Mouse (Mus musculus): Measurements from ENCODE around the gene Olfr1324. TPM values are rescaled to one million over a fixed set of nuclear protein-coding genes. Genes with fewer than 3 reads are reported as not detected.
"Not testable (repeated sequence)": the region's sequence is repeated elsewhere in the genome, so short reads cannot be mapped to it uniquely, and the experiment has no call there.

Gene Olfr1324
- not detected in 2 replicates for polyA plus RNA-seq (2015; fragmentation: Nextera tagmentation; extraction: Ambion mirVana)

DNA sequence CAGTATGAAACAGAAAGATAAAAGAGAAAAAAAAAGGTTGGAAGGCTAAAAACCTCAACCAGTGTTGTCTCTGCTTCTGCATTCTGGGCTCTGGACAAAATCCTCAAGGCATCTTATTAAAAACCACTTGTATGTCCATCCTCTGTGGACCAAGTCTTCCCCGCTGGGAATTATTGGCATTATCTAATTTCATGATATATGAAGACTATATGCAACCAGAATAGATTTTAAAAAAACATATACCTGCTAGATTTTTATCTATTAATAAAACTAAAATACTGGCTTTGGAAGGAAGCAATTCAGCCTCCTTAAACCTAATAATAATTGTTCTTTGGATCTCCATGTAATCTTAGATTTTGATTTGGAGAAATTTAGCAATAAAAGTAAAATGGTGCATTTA lies at the start of gene Olfr1324:
Gene Olfr1324, minus strand, starts transcription at position 101 of the 400 bp plus-strand sequence.
- Histone ChIP-seq H3K4me1 (ENCODE audit: control insufficient read depth, insufficient read depth, low read length) (no peaks in the 10 kb centered on the region), H3K27me3 (ENCODE audit: control insufficient read depth, insufficient read depth, low read length) (no peaks in the 10 kb centered on the region), H3K4me2 (ENCODE audit: low read depth, low read length) (no peak within 1 kb of the TSS), H3K9ac (ENCODE audit: low read length) (no peak within 1 kb of the TSS), H3K4me3 (replicated peaks; ENCODE audit: low read length) (no peak within 1 kb of the TSS), H3K9me3 (replicated peaks; ENCODE audit: control insufficient read depth, low read length) (no peaks in the 10 kb centered on the region), H3K36me3 (ENCODE audit: control insufficient read depth, insufficient read depth, low read length) (no peaks in the 10 kb centered on the region), H3K27ac (ENCODE audit: low read length) (no peak within 1 kb of the TSS)
- ATAC-seq (ENCODE audit: insufficient read depth, low FRiP score), result no peak
- WGBS, result 92% methylated on average over 1 of the region's 1 CpGs

DNA sequence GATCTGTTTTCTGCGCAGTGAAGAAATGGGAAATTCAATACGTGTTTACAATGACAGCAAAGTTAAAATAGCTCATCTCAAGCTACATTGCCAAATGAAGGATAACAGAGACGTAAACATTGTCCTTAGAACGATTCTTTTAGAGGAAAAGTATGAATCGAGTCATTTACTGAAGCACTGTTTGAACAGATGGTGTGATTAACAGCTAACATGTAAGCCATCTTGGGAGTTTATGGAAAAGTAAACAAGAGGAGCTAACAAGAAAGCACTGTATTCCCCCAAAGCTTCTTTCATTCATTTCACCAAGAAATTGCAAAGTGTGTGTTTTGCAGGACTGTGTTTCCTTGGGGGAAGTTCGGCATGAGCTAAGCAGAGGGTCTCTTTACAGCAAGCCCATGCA lies 42.0 kb upstream of the Olfr1324 start:
- 50% methylated on average over 6 of the region's 6 CpGs for WGBS
- not testable (repeated sequence) for H3K4me1 ChIP-seq (ENCODE audit: control insufficient read depth, insufficient read depth, low read length); H3K4me3 ChIP-seq (replicated peaks; ENCODE audit: low read length); H3K4me2 ChIP-seq (ENCODE audit: low read depth, low read length); H3K9me3 ChIP-seq (replicated peaks; ENCODE audit: control insufficient read depth, low read length); H3K9ac ChIP-seq (ENCODE audit: low read length); H3K27me3 ChIP-seq (ENCODE audit: control insufficient read depth, insufficient read depth, low read length); H3K27ac ChIP-seq (ENCODE audit: low read length); H3K36me3 ChIP-seq (ENCODE audit: control insufficient read depth, insufficient read depth, low read length); ATAC-seq (ENCODE audit: insufficient read depth, low FRiP score)

DNA sequence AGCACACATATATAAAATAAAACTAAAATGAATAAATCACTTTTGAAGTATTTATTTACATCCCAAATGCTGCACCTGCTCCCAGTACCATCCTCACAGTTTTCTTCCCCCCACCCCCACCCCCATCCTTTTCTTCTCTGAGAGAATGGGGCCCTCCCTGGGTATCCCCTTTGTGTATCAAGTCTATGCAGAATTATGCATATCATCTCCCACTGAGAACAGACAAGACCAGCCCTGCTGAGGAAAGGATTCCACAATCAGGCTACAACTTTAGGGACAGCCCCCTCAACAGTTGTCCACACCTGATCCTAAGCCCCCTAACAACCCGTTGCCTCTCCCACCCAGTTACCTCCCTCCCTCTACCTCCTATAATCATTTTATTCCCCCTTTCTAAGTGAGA lies 27.8 kb upstream of the Olfr1324 start:
- Histone ChIP-seq H3K27me3 (ENCODE audit: control insufficient read depth, insufficient read depth, low read length) (no peaks in the 10 kb centered on the region), H3K9me3 (replicated peaks; ENCODE audit: control insufficient read depth, low read length) (no peaks in the 10 kb centered on the region), H3K36me3 (ENCODE audit: control insufficient read depth, insufficient read depth, low read length) (no peaks in the 10 kb centered on the region), H3K9ac (ENCODE audit: low read length) (no peak overlapping the region), H3K4me1 (ENCODE audit: control insufficient read depth, insufficient read depth, low read length) (no peaks in the 10 kb centered on the region), H3K27ac (ENCODE audit: low read length) (no peak overlapping the region), H3K4me3 (replicated peaks; ENCODE audit: low read length) (no peak overlapping the region), H3K4me2 (ENCODE audit: low read depth, low read length) (no peak overlapping the region)
- ATAC-seq (ENCODE audit: insufficient read depth, low FRiP score), result no peak
- WGBS, result 47% methylated on average over 1 of the region's 1 CpGs

DNA sequence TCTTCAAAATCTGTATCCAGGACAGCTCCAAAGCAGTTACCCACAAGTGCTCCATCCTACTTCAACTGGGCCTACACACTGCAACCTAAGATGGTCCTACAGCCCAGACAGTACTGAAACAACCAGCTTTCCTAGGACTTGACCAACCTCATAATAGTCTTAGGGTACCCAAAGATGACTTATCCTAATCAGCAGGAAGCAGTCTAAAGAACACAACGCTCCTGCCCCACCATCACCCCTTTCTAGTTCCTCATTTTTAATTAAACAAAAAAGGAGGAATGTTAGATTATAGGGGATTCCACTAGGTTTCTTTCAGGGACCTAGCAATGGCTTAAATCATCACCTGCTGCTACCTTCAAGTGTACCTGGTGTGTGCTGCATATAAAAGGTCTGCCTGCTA lies 15.1 kb upstream of the Olfr1324 start:
- Histone ChIP-seq H3K4me1 (ENCODE audit: control insufficient read depth, insufficient read depth, low read length) (no peaks in the 10 kb centered on the region), H3K4me2 (ENCODE audit: low read depth, low read length) (no peak overlapping the region), H3K9ac (ENCODE audit: low read length) (no peak overlapping the region), H3K9me3 (replicated peaks; ENCODE audit: control insufficient read depth, low read length) (no peaks in the 10 kb centered on the region), H3K4me3 (replicated peaks; ENCODE audit: low read length) (no peak overlapping the region), H3K36me3 (ENCODE audit: control insufficient read depth, insufficient read depth, low read length) (no peaks in the 10 kb centered on the region), H3K27ac (ENCODE audit: low read length) (no peak overlapping the region), H3K27me3 (ENCODE audit: control insufficient read depth, insufficient read depth, low read length) (no peaks in the 10 kb centered on the region)
- WGBS, result 94% methylated on average over 1 of the region's 1 CpGs
- ATAC-seq (ENCODE audit: insufficient read depth, low FRiP score), result no peak

DNA sequence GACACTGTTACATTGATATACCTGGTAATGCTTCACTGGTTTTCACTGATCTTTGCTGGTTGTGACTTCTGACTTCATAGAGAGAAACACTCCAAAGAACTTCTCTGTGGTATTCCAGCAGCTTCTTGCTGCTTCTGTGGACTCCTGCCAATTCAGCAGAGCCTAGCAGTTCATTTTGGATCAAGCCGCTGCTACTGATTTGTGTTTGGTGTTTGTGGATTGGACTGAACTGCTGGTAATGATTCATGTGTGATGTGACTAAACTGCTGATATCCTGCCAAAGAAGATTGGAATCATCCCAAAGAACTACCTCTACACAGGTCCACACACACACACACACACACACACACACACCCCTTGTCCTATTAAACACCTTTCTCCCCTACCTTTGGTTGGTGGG lies 14.4 kb upstream of the Olfr1324 start:
- no peaks in the 10 kb centered on the region for H3K4me1 ChIP-seq (ENCODE audit: control insufficient read depth, insufficient read depth, low read length)
- no peak overlapping the region for H3K27ac ChIP-seq (ENCODE audit: low read length)
- no peaks in the 10 kb centered on the region for H3K36me3 ChIP-seq (ENCODE audit: control insufficient read depth, insufficient read depth, low read length)
- 61% methylated on average over 1 of the region's 1 CpGs for WGBS
- H3K9me3 ChIP-seq (replicated peaks; ENCODE audit: control insufficient read depth, low read length), result no peaks in the 10 kb centered on the region
- H3K9ac ChIP-seq (ENCODE audit: low read length), result no peak overlapping the region
- no peak overlapping the region for H3K4me3 ChIP-seq (replicated peaks; ENCODE audit: low read length)
- ATAC-seq (ENCODE audit: insufficient read depth, low FRiP score), result no peak
- H3K27me3 ChIP-seq (ENCODE audit: control insufficient read depth, insufficient read depth, low read length), result no peaks in the 10 kb centered on the region
- no peak overlapping the region for H3K4me2 ChIP-seq (ENCODE audit: low read depth, low read length)

DNA sequence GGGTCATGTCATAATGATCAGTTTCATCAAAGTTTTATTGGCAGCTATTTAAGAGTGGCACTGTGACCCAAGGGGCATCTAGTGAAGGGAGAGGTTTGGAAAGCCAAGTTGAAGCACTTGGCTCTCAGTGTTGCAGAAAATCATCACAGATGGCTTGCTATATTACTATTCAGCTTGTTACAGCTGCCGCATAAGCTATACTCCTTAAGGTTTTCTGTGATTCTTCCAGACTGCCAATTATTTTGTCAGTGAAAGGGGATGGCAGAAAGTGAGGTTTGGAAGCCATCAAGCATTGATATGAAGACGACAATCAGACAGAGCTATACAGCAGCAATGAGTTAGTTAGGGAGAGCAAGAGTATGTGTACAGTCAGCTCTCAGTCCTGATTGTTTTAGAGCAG lies 4.2 kb upstream of the Olfr1324 start:
- Histone ChIP-seq H3K27me3 (ENCODE audit: control insufficient read depth, insufficient read depth, low read length) (no peaks in the 10 kb centered on the region), H3K4me3 (replicated peaks; ENCODE audit: low read length) (no peak overlapping the region), H3K9ac (ENCODE audit: low read length) (no peak overlapping the region), H3K4me1 (ENCODE audit: control insufficient read depth, insufficient read depth, low read length) (no peaks in the 10 kb centered on the region), H3K27ac (ENCODE audit: low read length) (no peak overlapping the region), H3K36me3 (ENCODE audit: control insufficient read depth, insufficient read depth, low read length) (no peaks in the 10 kb centered on the region), H3K9me3 (replicated peaks; ENCODE audit: control insufficient read depth, low read length) (no peaks in the 10 kb centered on the region), H3K4me2 (ENCODE audit: low read depth, low read length) (no peak overlapping the region)
- 82% methylated on average over 2 of the region's 2 CpGs for WGBS
- no peak for ATAC-seq (ENCODE audit: insufficient read depth, low FRiP score)

- no peak for ATAC-seq (ENCODE audit: insufficient read depth, low FRiP score)
These were observed 478 bp downstream of the Olfr1324 start for GRCm38 (mm10) chrX:50427712-50428328.

DNA sequence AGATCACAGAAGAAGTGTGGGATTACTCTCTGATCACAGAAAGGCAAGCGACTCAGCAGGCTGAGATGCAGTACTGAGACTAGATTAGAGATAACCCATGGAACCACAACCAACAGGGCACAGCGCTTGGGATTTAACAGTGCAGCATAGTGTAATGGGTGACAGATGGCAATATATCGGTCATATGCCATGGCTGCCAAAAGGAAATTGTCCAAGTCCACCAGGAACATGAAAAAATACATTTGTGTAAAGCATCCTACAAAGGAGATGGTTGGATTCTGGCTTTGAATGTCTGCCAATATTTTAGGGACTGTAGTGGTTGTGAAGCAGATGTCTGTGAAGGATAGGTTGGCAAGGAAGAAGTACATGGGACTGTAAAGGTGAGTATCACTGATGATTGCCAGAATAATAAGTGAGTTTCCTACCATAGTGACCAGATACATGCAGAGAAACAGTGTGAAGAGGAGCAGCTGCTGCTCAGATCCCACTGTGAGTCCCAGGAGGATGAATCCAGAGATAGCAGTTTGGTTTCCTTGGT lies 2.3 kb downstream of the Olfr1324 start:
- no peak overlapping the region for H3K4me2 ChIP-seq (ENCODE audit: low read depth, low read length)
- H3K4me1 ChIP-seq (ENCODE audit: control insufficient read depth, insufficient read depth, low read length), result no peaks in the 10 kb centered on the region
- ATAC-seq (ENCODE audit: insufficient read depth, low FRiP score), result no peak
- no peaks in the 10 kb centered on the region for H3K9me3 ChIP-seq (replicated peaks; ENCODE audit: control insufficient read depth, low read length)
- no peaks in the 10 kb centered on the region for H3K27me3 ChIP-seq (ENCODE audit: control insufficient read depth, insufficient read depth, low read length)
- no peak overlapping the region for H3K9ac ChIP-seq (ENCODE audit: low read length)
- H3K27ac ChIP-seq (ENCODE audit: low read length), result no peak overlapping the region
- WGBS, result 87% methylated on average over 3 of the region's 3 CpGs
- H3K4me3 ChIP-seq (replicated peaks; ENCODE audit: low read length), result no peak overlapping the region
- no peaks in the 10 kb centered on the region for H3K36me3 ChIP-seq (ENCODE audit: control insufficient read depth, insufficient read depth, low read length)

More at GRCm38 (mm10) chrX:50427712-50428328, 478 bp downstream of the Olfr1324 start:
- Histone ChIP-seq H3K9me3 (replicated peaks; ENCODE audit: control insufficient read depth, low read length) (no peaks in the 10 kb centered on the region), H3K36me3 (ENCODE audit: control insufficient read depth, insufficient read depth, low read length) (no peaks in the 10 kb centered on the region), H3K4me3 (replicated peaks; ENCODE audit: low read length) (no peak overlapping the region), H3K9ac (ENCODE audit: low read length) (no peak overlapping the region), H3K4me2 (ENCODE audit: low read depth, low read length) (no peak overlapping the region), H3K4me1 (ENCODE audit: control insufficient read depth, insufficient read depth, low read length) (no peaks in the 10 kb centered on the region), H3K27ac (ENCODE audit: low read length) (no peak overlapping the region), H3K27me3 (ENCODE audit: control insufficient read depth, insufficient read depth, low read length) (no peaks in the 10 kb centered on the region)
- WGBS, result 55% methylated on average over 2 of the region's 2 CpGs

DNA sequence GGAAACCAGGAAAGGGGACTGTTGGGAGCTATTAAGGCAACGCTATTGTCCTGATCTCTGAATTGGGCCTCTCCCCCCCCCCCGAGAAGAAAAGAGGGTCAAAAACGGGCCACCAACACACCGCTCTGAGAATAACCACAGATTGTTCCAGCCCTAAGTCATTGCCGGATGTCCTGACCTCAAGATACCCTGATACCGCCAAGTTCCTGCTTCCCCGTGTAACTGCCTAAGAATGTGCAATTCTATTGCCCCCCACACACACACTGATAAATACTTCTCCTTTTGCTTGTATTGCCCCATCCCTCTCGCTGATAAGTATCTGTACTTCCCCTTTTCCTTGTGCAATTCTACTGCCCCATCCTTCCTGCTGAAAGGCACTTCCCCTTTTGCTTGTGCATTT lies 17.9 kb downstream of the Olfr1324 start:
- not testable (repeated sequence) for H3K9me3 ChIP-seq (replicated peaks; ENCODE audit: control insufficient read depth, low read length); H3K36me3 ChIP-seq (ENCODE audit: control insufficient read depth, insufficient read depth, low read length); H3K4me2 ChIP-seq (ENCODE audit: low read depth, low read length); H3K4me1 ChIP-seq (ENCODE audit: control insufficient read depth, insufficient read depth, low read length); ATAC-seq (ENCODE audit: insufficient read depth, low FRiP score); H3K4me3 ChIP-seq (replicated peaks; ENCODE audit: low read length); H3K27ac ChIP-seq (ENCODE audit: low read length); H3K9ac ChIP-seq (ENCODE audit: low read length); H3K27me3 ChIP-seq (ENCODE audit: control insufficient read depth, insufficient read depth, low read length)
- 84% methylated on average over 8 of the region's 8 CpGs for WGBS
